Mouse (Mus musculus) naive thymus-derived CD4-positive, alpha-beta T cell, adult 5 months (primary cell): ENCODE results near the gene Mphosph8. TPM values are rescaled to one million over a fixed set of nuclear protein-coding genes. Genes with fewer than 3 reads are reported as not detected.

Experiments
- polyA plus RNA-seq: library from polyadenylated mRNA; unstranded; fragments of 100-300 nt; shearing (Covaris generic); gene quantifications from one replicate; pipeline ENCODE4 v1.2.1, GENCODE M21; 2017

Gene Mphosph8
- polyA plus RNA-seq: 32.6 TPM

GRCm38 (mm10) chr14:56667969-56668802 is at the start of gene Mphosph8:
Gene Mphosph8 (plus strand): TSS chr14:56668248.

Other genes with a start within 250 kb of the Mphosph8 start
- gene Cenpj, start 92.8 kb upstream of the Mphosph8 start, polyA plus RNA-seq: 13.8 TPM
- gene Parp4, start 92.6 kb upstream of the Mphosph8 start, polyA plus RNA-seq: 17.5 TPM
- 67.5 TPM for gene Pspc1, start 110.1 kb downstream of the Mphosph8 start, polyA plus RNA-seq
- 50.8 TPM for gene Zmym5, start 143.5 kb downstream of the Mphosph8 start, polyA plus RNA-seq
- gene Zmym2, start 218.4 kb downstream of the Mphosph8 start, polyA plus RNA-seq: 84.5 TPM